Mouse (Mus musculus) adrenal gland, adult 8-10 months (tissue): Measurements from ENCODE around the gene Ofcc1. TPM values are rescaled to one million over a fixed set of nuclear protein-coding genes. Genes with fewer than 3 reads are reported as not detected.

Experiments
- DNase-seq: peaks from one replicate; pipeline ENCODE4 v3.0.0; 2022
- total RNA-seq, 4 experiments: library from RNA; stranded (reverse); gene quantifications; 2 replicates each; pipeline ENCODE4 v1.2.4; 2022

The Ofcc1 gene
- total RNA-seq, 4 experiments from 2014 or later: not detected

- DNase-seq: no peak
Measured at GRCm38 (mm10) chr13:40236356-40236755, 124.9 kb downstream of the Ofcc1 start.

- no peak for DNase-seq
Measured at GRCm38 (mm10) chr13:40208314-40208713, 152.9 kb downstream of the Ofcc1 start.

- no peak for DNase-seq
Measured at GRCm38 (mm10) chr13:40181786-40182185, 179.5 kb downstream of the Ofcc1 start.

GRCm38 (mm10) chr13:40171775-40172174 is 189.5 kb downstream of the Ofcc1 start:
- DNase-seq: no peak

GRCm38 (mm10) chr13:40167871-40168270 is 193.4 kb downstream of the Ofcc1 start:
- no peak for DNase-seq

GRCm38 (mm10) chr13:40155466-40155865 is 205.8 kb downstream of the Ofcc1 start:
- no peak for DNase-seq

GRCm38 (mm10) chr13:40139906-40140305 is 221.3 kb downstream of the Ofcc1 start:
- no peak for DNase-seq

- DNase-seq: no peak
Measured at GRCm38 (mm10) chr13:40136096-40136495, 225.2 kb downstream of the Ofcc1 start.

- no peak for DNase-seq
Measured at GRCm38 (mm10) chr13:40135670-40136069, 225.6 kb downstream of the Ofcc1 start.

GRCm38 (mm10) chr13:40123868-40124267 is 237.4 kb downstream of the Ofcc1 start:
- no peak for DNase-seq

- DNase-seq: no peak
Measured at GRCm38 (mm10) chr13:40112336-40112735, 248.9 kb downstream of the Ofcc1 start.

GRCm38 (mm10) chr13:40076236-40076635 is 285.0 kb downstream of the Ofcc1 start:
- no peak for DNase-seq

- DNase-seq: no peak
Measured at GRCm38 (mm10) chr13:40074850-40075416, 286.3 kb downstream of the Ofcc1 start.

GRCm38 (mm10) chr13:40070004-40070403 is 291.2 kb downstream of the Ofcc1 start:
- DNase-seq: no peak

- no peak for DNase-seq
Measured at GRCm38 (mm10) chr13:40061281-40061680, 300.0 kb downstream of the Ofcc1 start.

GRCm38 (mm10) chr13:40037881-40038280 is 323.4 kb downstream of the Ofcc1 start:
- no peak for DNase-seq

GRCm38 (mm10) chr13:40036981-40037765 is 324.1 kb downstream of the Ofcc1 start:
- no peak for DNase-seq

- no peak for DNase-seq
Measured at GRCm38 (mm10) chr13:40029426-40029825, 331.8 kb downstream of the Ofcc1 start.

- no peak for DNase-seq
Measured at GRCm38 (mm10) chr13:40028827-40029226, 332.4 kb downstream of the Ofcc1 start.

- DNase-seq: no peak
Measured at GRCm38 (mm10) chr13:40025816-40026215, 335.4 kb downstream of the Ofcc1 start.

GRCm38 (mm10) chr13:40023201-40023777 is 338.0 kb downstream of the Ofcc1 start:
- DNase-seq: no peak

GRCm38 (mm10) chr13:40022609-40023008 is 338.6 kb downstream of the Ofcc1 start:
- DNase-seq: no peak

GRCm38 (mm10) chr13:40000236-40000635 is 361.0 kb downstream of the Ofcc1 start:
- DNase-seq: no peak

- DNase-seq: no peak
Measured at GRCm38 (mm10) chr13:39997901-39998300, 363.3 kb downstream of the Ofcc1 start.
